Mouse (Mus musculus) kidney, adult 2 months (tissue): ENCODE results near the gene Ptpn1. TPM values are rescaled to one million over a fixed set of nuclear protein-coding genes. Genes with fewer than 3 reads are reported as not detected.

Experiments
- DNase-seq: peaks from one replicate; pipeline ENCODE4 v3.0.0; 2021
- H3K27ac ChIP-seq: fragments of 200-500 bp; 2 replicates; pipeline ENCODE4 v1.5.1; 2012; ENCODE audit warnings: low read depth, low read length, control low read depth, inconsistent platforms; ENCODE audit not compliant: insufficient read depth
- H3K27me3 ChIP-seq: fragments of 200-500 bp; replicated peaks from 2 replicates; pipeline ENCODE4 v1.6.1; 2012; ENCODE audit warnings: mild to moderate bottlenecking, moderate library complexity, low read length, inconsistent platforms; ENCODE audit not compliant: control insufficient read depth, insufficient read depth
- H3K36me3 ChIP-seq: fragments of 200-500 bp; 2 replicates; pipeline ENCODE4 v1.6.1; 2012; ENCODE audit warnings: mild to moderate bottlenecking, moderate library complexity, low read length, inconsistent platforms; ENCODE audit not compliant: control insufficient read depth, insufficient read depth
- H3K4me1 ChIP-seq: fragments of 200-500 bp; 2 replicates; pipeline ENCODE4 v1.6.1; 2011; ENCODE audit warnings: low read length; ENCODE audit not compliant: control insufficient read depth, insufficient read depth
- H3K4me3 ChIP-seq: fragments of 200-500 bp; 2 replicates; pipeline ENCODE4 v1.5.1; 2011; ENCODE audit warnings: mild to moderate bottlenecking, low read depth, low read length, control low read depth; ENCODE audit not compliant: insufficient read depth
- CTCF ChIP-seq: fragments of 200-500 bp; conservative IDR thresholded peaks from 2 replicates; pipeline ENCODE4 v1.5.1; 2011; ENCODE audit warnings: low read depth, mild to moderate bottlenecking, control low read depth, low read length, moderate library complexity, mixed read lengths; ENCODE audit not compliant: insufficient read depth, insufficient read length
- POLR2A ChIP-seq: fragments of 200-500 bp; IDR thresholded peaks from one replicate; pipeline ENCODE4 v1.6.1; 2011; ENCODE audit warnings: low read depth, low read length, control low read depth
- WGBS: fragments of 180-500 bp; shearing (Covaris S2); methylation state at CpG from one replicate; pipeline ENCODE4 v1.1.7; 2018; 5-methylcytosine and 5-hydroxymethylcytosine counted together
- polyA plus RNA-seq: library from polyadenylated mRNA; depleted of rRNA; stranded (reverse); fragments of >200 nt; gene quantifications from 2 replicates; pipeline ENCODE4 v1.2.3, GENCODE M21; 2012

The Ptpn1 gene
- polyA plus RNA-seq, 1 experiment = 29.9 TPM

DNA sequence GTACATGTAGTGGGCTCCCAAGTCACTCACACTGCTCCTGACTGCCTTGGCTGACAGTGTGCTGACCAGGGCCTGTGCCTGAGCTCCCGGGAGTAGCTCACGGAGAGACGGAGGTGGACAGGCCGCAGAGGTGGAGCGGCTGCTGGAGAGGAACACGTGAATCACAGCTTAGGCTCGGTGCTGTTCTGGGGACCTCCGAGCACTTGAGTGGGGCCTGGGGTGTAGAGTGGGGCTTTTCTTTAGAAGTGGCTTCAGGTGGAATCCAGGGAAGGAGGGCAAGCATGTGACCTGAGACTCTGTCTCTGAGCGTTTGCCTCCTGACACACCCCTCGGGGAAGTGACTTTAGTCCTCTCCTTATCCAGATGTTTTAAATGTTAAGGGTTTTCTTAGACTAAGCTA lies 22.0 kb downstream of the Ptpn1 start:
- peaks cover 53% of the 10 kb centered on the region for H3K4me1 ChIP-seq
- no peak for DNase-seq
- WGBS = 83% methylated on average over 10 of the region's 10 CpGs
- TF ChIP-seq CTCF (no peak), POLR2A (no peak)
- H3K4me3 ChIP-seq = no peak overlapping the region
- no peaks in the 10 kb centered on the region for H3K36me3 ChIP-seq
- H3K27me3 ChIP-seq = no peaks in the 10 kb centered on the region
- no peak overlapping the region for H3K27ac ChIP-seq

DNA sequence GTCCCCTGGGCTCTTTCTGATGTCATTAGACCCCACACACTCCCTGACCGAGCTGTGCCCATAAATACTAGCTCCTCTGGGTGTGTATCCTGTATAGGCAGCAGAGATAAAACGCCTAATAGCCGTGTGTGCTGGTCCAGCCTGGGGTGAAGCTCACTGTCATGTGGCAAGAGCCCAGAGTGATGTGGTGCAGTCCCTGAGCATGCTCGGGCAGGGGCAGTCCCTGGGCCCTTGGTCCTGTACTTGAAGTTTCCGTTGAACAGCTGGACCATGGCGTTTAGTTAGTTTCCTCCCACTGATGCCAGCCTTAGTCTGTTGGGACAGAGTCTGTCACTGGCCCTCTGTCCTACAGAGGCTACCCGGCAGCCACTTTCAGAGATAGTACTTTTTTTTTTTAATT lies 23.1 kb downstream of the Ptpn1 start:
- Histone ChIP-seq H3K27ac (no peak overlapping the region), H3K36me3 (no peaks in the 10 kb centered on the region), H3K4me3 (no peak overlapping the region), H3K27me3 (no peaks in the 10 kb centered on the region), H3K4me1 (peaks cover 51% of the 10 kb centered on the region)
- no peak for TF ChIP-seq CTCF
- TF ChIP-seq POLR2A = no peak
- WGBS = 77% methylated on average over 7 of the region's 7 CpGs
- no peak for DNase-seq

DNA sequence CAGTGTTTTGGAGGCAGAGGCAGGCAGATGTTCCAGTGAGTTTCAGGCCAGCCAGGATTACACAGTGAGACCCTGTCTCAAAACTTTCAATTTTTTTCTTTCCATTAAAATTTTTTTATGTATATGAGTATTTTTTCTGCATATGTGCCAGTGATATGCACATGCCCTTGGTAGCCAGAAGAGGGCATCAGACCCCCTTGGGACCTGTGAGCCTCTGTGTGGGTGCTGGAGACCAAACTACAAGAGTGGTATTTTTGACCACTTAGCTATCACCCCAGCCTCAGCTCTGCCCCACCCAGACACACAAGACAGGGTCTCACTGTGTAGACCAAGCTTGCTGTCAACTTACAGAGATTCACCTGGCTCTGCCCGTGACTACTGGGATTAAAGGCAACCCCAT lies 25.7 kb downstream of the Ptpn1 start:
- TF ChIP-seq CTCF (peak; percentile 48), POLR2A (no peak)
- Histone ChIP-seq H3K4me1 (peaks cover 32% of the 10 kb centered on the region), H3K4me3 (no peak overlapping the region), H3K36me3 (no peaks in the 10 kb centered on the region), H3K27ac (no peak overlapping the region), H3K27me3 (no peaks in the 10 kb centered on the region)
- WGBS = 98% methylated on average over 1 of the region's 1 CpGs
- DNase-seq = no peak

DNA sequence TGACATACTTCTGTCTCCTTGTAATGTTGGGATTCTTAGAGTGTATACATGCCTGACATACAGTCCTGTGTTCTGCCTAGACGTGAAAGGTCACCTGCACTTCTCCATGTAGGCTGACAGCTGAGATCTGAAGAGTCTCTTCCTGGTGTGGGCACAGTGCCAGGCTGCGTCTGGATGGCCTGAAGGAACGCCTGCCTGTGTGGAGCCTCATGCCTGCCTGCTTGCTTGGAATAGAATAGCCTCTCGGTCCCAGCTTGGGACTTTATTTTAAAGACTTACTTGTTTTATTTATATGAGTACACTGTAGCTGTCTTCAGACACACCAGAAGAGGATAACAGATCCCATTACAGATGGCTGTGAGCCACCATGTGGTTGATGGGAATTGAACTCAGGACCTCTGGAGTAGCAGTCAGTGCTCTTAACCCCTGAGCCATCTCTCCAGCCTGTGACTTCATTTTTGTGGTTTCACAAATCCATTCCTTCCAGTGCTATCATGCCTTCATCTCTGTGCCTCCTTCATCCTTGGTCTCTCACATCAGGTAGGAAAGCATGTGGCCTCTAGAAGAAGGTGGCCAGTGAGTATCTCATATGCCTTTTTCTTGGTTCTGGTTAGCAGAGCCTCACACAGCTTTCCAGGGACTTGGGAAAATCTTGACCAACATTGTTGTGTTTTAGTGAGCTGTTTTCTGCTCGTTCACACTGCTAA lies 26.4 kb downstream of the Ptpn1 start:
- no peak for TF ChIP-seq POLR2A
- no peak for TF ChIP-seq CTCF
- H3K27ac ChIP-seq = peak overlapping the region; percentile 3
- H3K36me3 ChIP-seq = no peaks in the 10 kb centered on the region
- H3K4me3 ChIP-seq = no peak overlapping the region
- H3K27me3 ChIP-seq = no peaks in the 10 kb centered on the region
- DNase-seq = peak; percentile 74
- WGBS = 30% methylated on average over 5 of the region's 5 CpGs
- peaks cover 31% of the 10 kb centered on the region for H3K4me1 ChIP-seq

DNA sequence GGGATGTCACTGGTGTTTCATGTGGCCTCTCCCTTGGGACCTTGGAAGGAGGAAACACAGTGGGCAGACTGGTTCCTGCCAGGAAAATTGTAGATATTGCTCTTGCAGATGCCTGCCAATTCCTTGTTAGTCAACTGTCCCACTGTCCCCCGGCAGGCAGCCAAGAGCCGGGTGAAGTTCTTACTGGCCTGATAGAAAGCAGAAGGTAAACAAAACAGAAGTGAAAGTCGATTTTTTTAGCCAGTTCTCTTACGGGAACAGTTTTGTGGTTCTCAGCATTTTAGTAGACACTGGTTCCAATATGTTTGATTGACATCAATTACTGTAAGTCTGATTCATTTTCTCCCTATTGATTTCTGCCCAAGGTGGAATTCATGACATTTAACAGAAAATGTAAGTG lies 27.0 kb downstream of the Ptpn1 start:
- no peaks in the 10 kb centered on the region for H3K36me3 ChIP-seq
- no peak for TF ChIP-seq CTCF
- peak overlapping the region; percentile 63 for H3K27ac ChIP-seq
- peak; percentile 96 for DNase-seq
- H3K4me1 ChIP-seq = peaks cover 31% of the 10 kb centered on the region
- 12% methylated on average over 4 of the region's 4 CpGs for WGBS
- H3K4me3 ChIP-seq = no peak overlapping the region
- no peaks in the 10 kb centered on the region for H3K27me3 ChIP-seq

DNA sequence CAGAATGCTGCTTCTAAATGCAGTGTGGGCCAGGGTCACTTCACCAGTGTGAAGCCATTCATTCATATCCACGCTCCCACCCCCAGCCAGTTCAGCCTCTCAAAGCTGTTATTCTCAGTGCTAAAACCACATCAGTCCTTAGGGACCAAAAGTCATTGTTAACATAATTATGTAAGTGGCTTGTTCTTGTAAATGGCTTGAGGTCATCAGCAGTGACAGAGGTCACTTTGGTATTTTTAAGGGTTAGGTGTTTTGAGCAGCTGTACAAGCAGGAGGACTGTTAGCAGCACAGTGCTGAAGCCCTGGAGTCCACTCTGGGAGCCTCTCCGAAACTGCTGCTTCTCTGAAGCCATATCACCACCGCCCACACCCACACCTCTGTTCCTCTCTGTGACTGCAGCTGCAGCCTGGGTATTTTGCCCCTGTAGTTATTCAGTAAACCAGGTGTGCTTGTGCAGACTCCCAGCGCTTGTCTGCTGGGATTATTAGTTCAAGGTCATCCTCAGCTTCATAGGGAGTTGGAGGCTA lies 27.6 kb downstream of the Ptpn1 start:
- TF ChIP-seq POLR2A (no peak), CTCF (no peak)
- Histone ChIP-seq H3K4me1 (peaks cover 31% of the 10 kb centered on the region), H3K36me3 (no peaks in the 10 kb centered on the region), H3K4me3 (no peak overlapping the region), H3K27ac (peak overlapping the region; percentile 63), H3K27me3 (no peaks in the 10 kb centered on the region)
- 36% methylated on average over 4 of the region's 4 CpGs for WGBS
- DNase-seq = peak; percentile 69

DNA sequence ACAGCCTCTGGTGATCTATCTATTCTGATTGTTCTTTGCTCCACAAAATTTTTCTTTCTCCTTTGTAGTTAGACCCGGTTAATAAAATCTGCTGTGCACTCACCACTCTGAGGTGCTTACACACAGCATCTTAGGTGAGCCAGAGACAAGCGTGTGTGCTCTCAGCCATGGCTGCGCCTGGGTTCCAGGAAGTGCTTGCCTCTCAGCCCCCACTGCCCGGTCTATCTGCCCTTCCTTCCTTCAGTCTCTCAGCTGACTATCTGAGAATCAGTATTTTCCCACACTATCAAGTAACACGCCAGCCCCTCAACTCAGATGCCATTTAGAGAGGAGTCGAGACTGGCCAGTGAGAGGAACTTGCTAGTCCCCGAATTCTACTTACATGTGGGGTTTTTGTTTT lies 28.1 kb downstream of the Ptpn1 start:
- TF ChIP-seq POLR2A (no peak), CTCF (no peak)
- H3K27me3 ChIP-seq = no peaks in the 10 kb centered on the region
- DNase-seq = no peak
- 36% methylated on average over 7 of the region's 7 CpGs for WGBS
- peak overlapping the region; percentile 63 for H3K27ac ChIP-seq
- H3K36me3 ChIP-seq = no peaks in the 10 kb centered on the region
- H3K4me3 ChIP-seq = no peak overlapping the region
- H3K4me1 ChIP-seq = peaks cover 31% of the 10 kb centered on the region
